Comparison of ENCODE assay signal across 9 mouse cellular contexts in the genomic region with DNA sequence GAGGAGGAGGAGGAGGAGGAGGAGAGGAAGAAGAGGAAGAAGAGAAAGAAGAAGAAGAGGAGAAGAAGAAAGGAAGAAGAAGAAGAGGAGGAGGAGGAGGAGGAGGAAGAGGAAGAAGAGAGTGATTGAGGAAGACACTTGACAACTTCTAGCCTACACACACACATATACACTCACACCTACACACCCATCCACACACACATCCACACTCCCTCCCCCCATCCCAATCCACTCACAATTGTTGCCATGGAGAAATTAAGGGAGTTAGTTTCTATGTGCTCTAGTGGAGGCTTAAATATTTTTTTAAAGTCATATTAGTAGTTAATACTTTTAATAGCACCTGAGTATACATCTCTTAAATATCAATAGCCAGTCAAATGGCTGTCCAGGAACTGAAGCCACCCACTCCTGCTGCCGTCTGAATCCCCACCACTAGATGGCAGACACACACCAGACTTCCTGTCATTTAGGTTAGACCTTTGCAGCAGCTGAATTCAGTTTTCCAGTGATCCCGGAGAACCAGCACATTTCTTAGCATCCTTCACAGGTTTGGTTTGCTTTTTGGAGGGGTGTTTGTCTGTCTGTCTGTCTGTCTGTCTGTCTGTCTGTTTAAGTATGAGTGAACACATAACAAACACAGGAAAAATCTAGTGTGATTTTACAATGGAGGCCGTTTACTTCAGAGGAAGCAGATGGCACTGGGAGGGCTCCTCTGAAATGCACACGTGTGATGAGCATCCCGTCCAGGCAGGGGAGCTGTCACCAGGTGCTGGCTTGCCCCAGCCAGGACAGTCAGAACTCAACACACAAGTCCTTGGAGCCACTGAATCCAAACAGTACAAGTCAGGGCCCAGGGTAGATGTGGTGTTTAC.
DNase-seq lines count a peak whose midpoint lies in the region; ATAC-seq and TF ChIP-seq lines count a peak whose summit lies in the region.
"Had no signal": no experiment of that assay in that cellular context is flagged by ENCODE, and none has a peak within 500 bp of the region (broad histone marks: within the 10 kb centered on the region; RNA-seq: fewer than 3 reads in every experiment).

No protein-coding gene starts in this region.

- under 1% methylated on average over 5 of the region's 5 CpGs for WGBS in liver, embryonic 16.5 days (ENCODE audit: insufficient replicate concordance)
- 2% methylated on average over 5 of the region's 5 CpGs for WGBS in neural tube, embryonic 14.5 days

- H3K36me3 ChIP-seq in liver, embryonic 16.5 days (ENCODE audit: control insufficient read depth, insufficient read depth): no peaks in the 10 kb centered on the region
- no peaks in the 10 kb centered on the region for H3K36me3 ChIP-seq in neural tube, embryonic 14.5 days (ENCODE audit: control insufficient read depth, insufficient read depth, low read length)
- no peaks in the 10 kb centered on the region for H3K36me3 ChIP-seq in testis, adult 2 months (ENCODE audit: control insufficient read depth, insufficient read depth, low read length)

- intact Hi-C loops in heart, postnatal 10 days (cut with DNase I): loop anchor here (1.0 to 2.0 kb wide), 3 partner anchors 88 to 150 kb away; a partner anchor contains a TSS

- no peak overlapping the region for H3K27ac ChIP-seq in liver, embryonic 16.5 days (ENCODE audit: low read length)
- no peak overlapping the region for H3K27ac ChIP-seq in neural tube, embryonic 14.5 days (ENCODE audit: low read depth, low read length)
- no peak overlapping the region for H3K27ac ChIP-seq in testis, adult 2 months (ENCODE audit: control insufficient read depth, insufficient read depth, low read depth, low read length)
- H3K27ac ChIP-seq: embryonic facial prominence, embryonic 12.5 days had no signal

- H3K27me3 ChIP-seq in liver, embryonic 16.5 days (ENCODE audit: control insufficient read depth, insufficient read depth, low read depth, low read length): no peaks in the 10 kb centered on the region
- H3K27me3 ChIP-seq in neural tube, embryonic 14.5 days (ENCODE audit: control insufficient read depth, insufficient read depth, low read length): no peaks in the 10 kb centered on the region
- no peaks in the 10 kb centered on the region for H3K27me3 ChIP-seq in testis, adult 2 months (ENCODE audit: control insufficient read depth, insufficient read depth, low read length)
- H3K27me3 ChIP-seq: embryonic facial prominence, embryonic 12.5 days had no signal

- peak; percentile 75 for DNase-seq in CD4-positive helper T cell, adult 2 months (ENCODE audit: low read depth, low spot score)
- peak; percentile 93 for DNase-seq in brain, adult 2 months (ENCODE audit: low read depth, low spot score)
- peak; percentile 87 to 93 for DNase-seq in heart, postnatal 10 days
- peak; percentile 83 to 91 for DNase-seq in kidney, postnatal 36 days

- no peaks in the 10 kb centered on the region for H3K9me3 ChIP-seq in liver, embryonic 16.5 days (replicated peaks; ENCODE audit: control insufficient read depth, low read length)
- H3K9me3 ChIP-seq in neural tube, embryonic 14.5 days (ENCODE audit: control insufficient read depth, low read length): no peaks in the 10 kb centered on the region
- H3K9me3 ChIP-seq: embryonic facial prominence, embryonic 12.5 days had no signal

- H3K4me2 ChIP-seq in liver, embryonic 16.5 days (ENCODE audit: low read depth, low read length): no peak overlapping the region
- H3K4me2 ChIP-seq in neural tube, embryonic 14.5 days (ENCODE audit: low read depth, low read length): no peak overlapping the region
- H3K4me2 ChIP-seq: embryonic facial prominence, embryonic 12.5 days had no signal

- peaks cover 3% of the 10 kb centered on the region; the same call in 1 of the 2 replicates for H3K4me1 ChIP-seq in liver, embryonic 16.5 days (ENCODE audit: control insufficient read depth, low read depth, low read length)
- no peaks in the 10 kb centered on the region for H3K4me1 ChIP-seq in neural tube, embryonic 14.5 days (ENCODE audit: control insufficient read depth, insufficient read depth, low read length)
- no peaks in the 10 kb centered on the region for H3K4me1 ChIP-seq in testis, adult 2 months (ENCODE audit: control insufficient read depth, insufficient read depth, low read length)

- ATAC-seq in erythroid progenitor cell, adult 5-6 weeks (replicated peaks; ENCODE audit: low FRiP score, poor library complexity, severe bottlenecking): peak; percentile 78
- ATAC-seq in liver, embryonic 16.5 days (ENCODE audit: low read depth): peak; percentile 45; the same call in 1 of the 2 replicates
- ATAC-seq in neural tube, embryonic 14.5 days (ENCODE audit: low read depth): peak; percentile 78

- no peak overlapping the region for H3K4me3 ChIP-seq in liver, embryonic 16.5 days (ENCODE audit: low read depth, low read length)
- H3K4me3 ChIP-seq in neural tube, embryonic 14.5 days (ENCODE audit: low read depth, low read length): no peak overlapping the region
- H3K4me3 ChIP-seq in testis, adult 2 months (ENCODE audit: control insufficient read depth, low read depth, low read length): no peak overlapping the region
- H3K4me3 ChIP-seq: embryonic facial prominence, embryonic 12.5 days had no signal

- no peak for TF ChIP-seq POLR2A in testis, adult 2 months (IDR thresholded peaks at IDR 0.05; ENCODE audit: control insufficient read depth, low read depth, low read length)

- H3K9ac ChIP-seq in liver, embryonic 16.5 days (ENCODE audit: low read depth, low read length): no peak overlapping the region
- H3K9ac ChIP-seq in neural tube, embryonic 14.5 days (replicated peaks; ENCODE audit: low read depth, low read length): no peak overlapping the region
- H3K9ac ChIP-seq: embryonic facial prominence, embryonic 12.5 days had no signal

- TF ChIP-seq CTCF in testis, adult 2 months (IDR thresholded peaks at IDR 0.05; ENCODE audit: control insufficient read depth, insufficient read depth, insufficient replicate concordance, low read depth, low read length): peak; percentile 63; the same call in 1 of the 2 replicates
